Mouse (Mus musculus) MEL (cell line): Measurements from ENCODE around the gene Tomm40. TPM values are rescaled to one million over a fixed set of nuclear protein-coding genes. Genes with fewer than 3 reads are reported as not detected.

ENCODE experiments used
- DNase-seq: peaks from one replicate; pipeline ENCODE4 v3.0.0; 2011; ENCODE audit warnings: low read depth, low spot score
- H3K27ac ChIP-seq: 2 replicates; pipeline ENCODE4 v1.5.1; 2012; ENCODE audit warnings: low read depth, mild to moderate bottlenecking, control low read depth, low read length, moderate library complexity; ENCODE audit not compliant: control insufficient read depth
- H3K27me3 ChIP-seq, 2 experiments: fragments of 150-350 bp in 1 of 2; sonication (generic) in 1 of 2; 2 replicates each; pipeline ENCODE4 v1.6.1; 2012; ENCODE audit warnings: low read length in 2 of 2, mild to moderate bottlenecking in 2 of 2, improper control_type of control experiment in 1 of 2, moderate library complexity in 1 of 2; ENCODE audit not compliant: insufficient read depth in 2 of 2, control insufficient read depth in 1 of 2
- H3K36me3 ChIP-seq, 2 experiments: 2 replicates each; pipeline ENCODE4 v1.6.1; 2012 to 2014; ENCODE audit warnings: low read length in 2 of 2, improper control_type of control experiment in 1 of 2, inconsistent platforms in 1 of 2, mild to moderate bottlenecking in 1 of 2; ENCODE audit not compliant: insufficient read depth in 2 of 2, control insufficient read depth in 1 of 2
- H3K4me1 ChIP-seq, 2 experiments: fragments of 150-350 bp in 1 of 2; sonication (generic) in 1 of 2; 2 replicates each; pipeline ENCODE4 v1.6.1; 2012; ENCODE audit warnings: low read length in 2 of 2, improper control_type of control experiment in 1 of 2, mild to moderate bottlenecking in 1 of 2; ENCODE audit not compliant: insufficient read depth in 2 of 2, control insufficient read depth in 1 of 2
- H3K4me3 ChIP-seq, 2 experiments: fragments of 150-350 bp in 1 of 2; sonication (generic) in 1 of 2; 2 replicates each; pipeline ENCODE4 v1.5.1; 2012; ENCODE audit warnings: low read depth in 2 of 2, low read length in 2 of 2, mild to moderate bottlenecking in 2 of 2, moderate library complexity in 2 of 2, control low read depth in 1 of 2, improper control_type of control experiment in 1 of 2; ENCODE audit not compliant: control insufficient read depth in 1 of 2, insufficient read depth in 1 of 2
- H3K79me2 ChIP-seq: 2 replicates; pipeline ENCODE4 v1.6.1; 2012; ENCODE audit warnings: mild to moderate bottlenecking, low read length, moderate library complexity; ENCODE audit not compliant: control insufficient read depth, poor library complexity, insufficient read depth
- H3K9ac ChIP-seq: 2 replicates; pipeline ENCODE4 v1.6.1; 2012; ENCODE audit warnings: low read depth, mild to moderate bottlenecking, control low read depth, low read length, moderate library complexity; ENCODE audit not compliant: control insufficient read depth, poor library complexity, severe bottlenecking
- H3K9me3 ChIP-seq: fragments of 150-350 bp; sonication (generic); replicated peaks from 2 replicates; pipeline ENCODE4 v1.6.1; 2012; ENCODE audit warnings: mild to moderate bottlenecking, low read length, improper control_type of control experiment, moderate library complexity; ENCODE audit not compliant: insufficient read depth
- E2F4 ChIP-seq: IDR thresholded peaks from 2 replicates; pipeline ENCODE4 v1.6.1; 2011; ENCODE audit warnings: low read depth, low read length, improper control_type of control experiment, borderline replicate concordance
- EP300 ChIP-seq, 2 experiments: IDR thresholded peaks; 2 replicates each; pipeline ENCODE4 v1.6.1; 2011; ENCODE audit warnings: improper control_type of control experiment in 2 of 2, low read length in 2 of 2, low read depth in 1 of 2, mild to moderate bottlenecking in 1 of 2
- GABPA ChIP-seq: IDR thresholded peaks from 2 replicates; pipeline ENCODE4 v1.6.1; 2012; ENCODE audit warnings: low read depth, mild to moderate bottlenecking, inconsistent platforms, low read length, improper control_type of control experiment, moderate library complexity
- GATA1 ChIP-seq: IDR thresholded peaks from 2 replicates; pipeline ENCODE4 v1.6.1; 2011; ENCODE audit warnings: low read depth, low read length, improper control_type of control experiment
- HCFC1 ChIP-seq: IDR thresholded peaks from 2 replicates; pipeline ENCODE4 v1.6.1; 2012; ENCODE audit warnings: low read depth, mild to moderate bottlenecking, inconsistent platforms, low read length, improper control_type of control experiment, moderate library complexity
- MAFK ChIP-seq: IDR thresholded peaks from 2 replicates; pipeline ENCODE4 v1.6.1; 2011; ENCODE audit warnings: low read depth, mild to moderate bottlenecking, low read length, improper control_type of control experiment, borderline replicate concordance
- MAZ ChIP-seq: IDR thresholded peaks from 2 replicates; pipeline ENCODE4 v1.6.1; 2012; ENCODE audit warnings: low read depth, mild to moderate bottlenecking, inconsistent platforms, low read length, improper control_type of control experiment
- MXI1 ChIP-seq: IDR thresholded peaks from 2 replicates; pipeline ENCODE4 v1.6.1; 2011; ENCODE audit warnings: mild to moderate bottlenecking, low read depth, low read length, improper control_type of control experiment
- MYC ChIP-seq: IDR thresholded peaks from 2 replicates; pipeline ENCODE4 v1.6.1; 2011; ENCODE audit warnings: low read depth, mild to moderate bottlenecking, low read length, improper control_type of control experiment, moderate library complexity
- NELFE ChIP-seq: IDR thresholded peaks from 2 replicates; pipeline ENCODE4 v1.6.1; 2011; ENCODE audit warnings: low read depth, low read length, improper control_type of control experiment
- NRF1 ChIP-seq: IDR thresholded peaks from 2 replicates; pipeline ENCODE4 v1.6.1; 2014; ENCODE audit warnings: low read depth, mild to moderate bottlenecking, inconsistent platforms, low read length, improper control_type of control experiment, moderate library complexity; ENCODE audit not compliant: poor library complexity, insufficient read depth, severe bottlenecking
- POLR2AphosphoS5 ChIP-seq: IDR thresholded peaks from 2 replicates; pipeline ENCODE4 v1.6.1; 2012; ENCODE audit warnings: low read depth, borderline replicate concordance, mild to moderate bottlenecking, inconsistent platforms, low read length, moderate library complexity, mixed read lengths
- RCOR1 ChIP-seq: IDR thresholded peaks from 2 replicates; pipeline ENCODE4 v1.6.1; 2012; ENCODE audit warnings: low read depth, mild to moderate bottlenecking, inconsistent platforms, low read length, improper control_type of control experiment
- SIN3A ChIP-seq: IDR thresholded peaks from 2 replicates; pipeline ENCODE4 v1.6.1; 2012; ENCODE audit warnings: low read length, improper control_type of control experiment, inconsistent platforms
- SMC3 ChIP-seq: IDR thresholded peaks from 2 replicates; pipeline ENCODE4 v1.6.1; 2011; ENCODE audit warnings: low read depth, low read length, improper control_type of control experiment
- TAL1 ChIP-seq: IDR thresholded peaks from 2 replicates; pipeline ENCODE4 v1.6.1; 2012; ENCODE audit warnings: mild to moderate bottlenecking, inconsistent platforms, low read length, moderate library complexity, mixed read lengths
- TBP ChIP-seq: IDR thresholded peaks from 2 replicates; pipeline ENCODE4 v1.8.0; 2011; ENCODE audit warnings: low read depth, low read length, improper control_type of control experiment
- TCF12 ChIP-seq: IDR thresholded peaks from 2 replicates; pipeline ENCODE4 v1.6.1; 2014; ENCODE audit warnings: low read depth, mild to moderate bottlenecking, inconsistent platforms, low read length, improper control_type of control experiment, moderate library complexity
- UBTF ChIP-seq: IDR thresholded peaks from 2 replicates; pipeline ENCODE4 v1.6.1; 2012; ENCODE audit warnings: low read depth, mild to moderate bottlenecking, inconsistent platforms, low read length, improper control_type of control experiment, moderate library complexity, borderline replicate concordance; ENCODE audit not compliant: insufficient read depth
- ZKSCAN1 ChIP-seq: IDR thresholded peaks from 2 replicates; pipeline ENCODE4 v1.6.1; 2012; ENCODE audit warnings: low read depth, mild to moderate bottlenecking, inconsistent platforms, low read length, improper control_type of control experiment, moderate library complexity
- ZNF384 ChIP-seq: IDR thresholded peaks from 2 replicates; pipeline ENCODE4 v1.6.1; 2012; ENCODE audit warnings: low read depth, mild to moderate bottlenecking, inconsistent platforms, low read length, improper control_type of control experiment
- polyA plus RNA-seq, 2 experiments: library from polyadenylated mRNA; stranded (reverse) in 1 of 2; unstranded in 1 of 2; fragments of >175 nt in 1 of 2; fragments of >200 nt in 1 of 2; gene quantifications; 2 replicates each; pipeline versions ENCODE4 v1.2.1 to v1.2.4; 2012; ENCODE audit warnings: low replicate concordance in 2 of 2, low read depth in 1 of 2; ENCODE audit not compliant: insufficient read length in 2 of 2, insufficient read depth in 1 of 2, missing spikeins in 1 of 2
- total RNA-seq: library from RNA; depleted of rRNA; stranded (reverse); fragments of 300-350 nt; gene quantifications from 2 replicates; pipeline ENCODE4 v1.2.3, GENCODE M21; 2012

Gene Tomm40
- total and polyA plus RNA-seq, 3 experiments = 294 to 403 TPM; not detected in 1

- Histone ChIP-seq H3K4me3 (no peak overlapping the region), H3K27me3 (no peaks in the 10 kb centered on the region), H3K27ac (no peak overlapping the region)
- TF ChIP-seq MAZ = no peak
- TF ChIP-seq ZNF384 = no peak
- no peak for TF ChIP-seq SIN3A
- no peak for TF ChIP-seq UBTF
- TF ChIP-seq POLR2AphosphoS5 = no peak
- no peak for TF ChIP-seq ZKSCAN1
- TF ChIP-seq NRF1 = no peak
- TF ChIP-seq TBP = no peak
- TF ChIP-seq MYC = no peak
- no peak for TF ChIP-seq HCFC1
- TF ChIP-seq GABPA = no peak
- no peak for TF ChIP-seq EP300 (IDR thresholded peaks at IDR 0.05; ENCODE audit: low read depth in 1 of 2, low read length in 2 of 2)
- no peak for TF ChIP-seq GATA1
- no peak for TF ChIP-seq E2F4
- TF ChIP-seq NELFE = no peak
- no peak for TF ChIP-seq MXI1
- TF ChIP-seq TAL1 = no peak
- TF ChIP-seq, all 39 proteins: peak for 0
- Histone ChIP-seq H3K4me1 (no peaks in the 10 kb centered on the region; a peak in 1 of 4 replicates), H3K36me3 (no peaks in the 10 kb centered on the region), H3K9me3 (no peaks in the 10 kb centered on the region), H3K9ac (no peak overlapping the region), H3K79me2 (no peaks in the 10 kb centered on the region)
- DNase-seq = no peak
Measured at GRCm38 (mm10) chr7:19760021-19760420, 44.8 kb upstream of the Tomm40 start.

DNA sequence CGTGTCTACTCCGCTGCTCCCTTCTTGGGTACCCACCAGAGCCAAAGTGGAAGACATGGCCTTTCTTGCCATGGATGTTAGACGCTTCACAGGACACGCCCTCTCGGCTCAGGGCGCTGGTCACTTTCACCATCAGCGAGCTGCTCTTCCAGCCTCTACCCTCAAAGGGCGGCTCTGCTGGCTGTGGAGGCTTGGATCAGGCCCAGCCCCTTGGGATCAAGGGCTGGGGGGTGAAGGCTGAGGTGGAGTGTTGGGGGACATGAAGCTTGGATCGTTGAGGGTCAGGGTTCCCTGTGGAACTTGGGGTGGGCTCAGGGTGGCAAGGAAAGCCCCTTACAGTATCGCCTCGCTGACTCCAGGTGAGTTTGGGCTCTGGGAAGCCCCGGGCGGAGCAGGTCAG is 43.4 kb upstream of the Tomm40 start:
- Histone ChIP-seq H3K4me3 (no peak overlapping the region), H3K9me3 (no peaks in the 10 kb centered on the region), H3K4me1 (peaks cover 2 to 7% of the 10 kb centered on the region in 2 experiments), H3K27me3 (no peaks in the 10 kb centered on the region)
- DNase-seq = no peak
- TF ChIP-seq ZKSCAN1 (no peak), MYC (no peak), MAFK (no peak), E2F4 (no peak), TCF12 (no peak), SMC3 (no peak), RCOR1 (no peak), TBP (no peak), TAL1 (no peak), UBTF (no peak)
- TF ChIP-seq, all 39 proteins: peak for 0
- Histone ChIP-seq H3K9ac (no peak overlapping the region), H3K36me3 (peaks cover 0 to 3% of the 10 kb centered on the region in 2 experiments; a peak in 2 of 4 replicates), H3K79me2 (no peaks in the 10 kb centered on the region), H3K27ac (no peak overlapping the region)
